Mouse (Mus musculus) liver, embryonic 11.5 days (tissue): Measurements from ENCODE around the gene Atp8b4. TPM values are rescaled to one million over a fixed set of nuclear protein-coding genes. Genes with fewer than 3 reads are reported as not detected.

ENCODE experiments used
- polyA plus RNA-seq: library from polyadenylated mRNA; unstranded; fragments of >200 nt; fragmentation: Nextera tagmentation; extraction: Ambion mirVana; gene quantifications from 2 replicates; pipeline ENCODE4 v1.2.1, GENCODE M21; 2014

The Atp8b4 gene
- polyA plus RNA-seq, 1 experiment from 2014 or later, result 2.2 TPM

Other genes with a start within 250 kb of the Atp8b4 start
- 39.0 and 39.6 TPM in 2 replicates for gene Slc27a2, start 51.7 kb upstream of the Atp8b4 start, polyA plus RNA-seq
- 7.4 and 9.4 TPM in 2 replicates for gene Hdc, start 118.6 kb upstream of the Atp8b4 start, polyA plus RNA-seq
- 41.0 and 46.4 TPM in 2 replicates for gene Gabpb1, start 175.7 kb upstream of the Atp8b4 start, polyA plus RNA-seq
- 38.3 and 42.4 TPM in 2 replicates for gene Usp8, start 206.7 kb upstream of the Atp8b4 start, polyA plus RNA-seq